Mouse (Mus musculus) left cerebral cortex, postnatal 10 days (tissue): ENCODE data around the gene Soat2. TPM values are rescaled to one million over a fixed set of nuclear protein-coding genes. Genes with fewer than 3 reads are reported as not detected.
A peak's percentile ranks its signal among the peaks of the same experiment; 100 is the strongest.

ENCODE experiments used
- DNase-seq, 2 experiments: peaks; one replicate each; pipeline ENCODE4 v3.0.0; 2021 to 2022; ENCODE audit warnings: low spot score in 2 of 2, mixed read lengths in 1 of 2; ENCODE audit errors: extremely low spot score in 1 of 2
- intact Hi-C: fragments of 180-260 bp; cut with DNase I; formaldehyde crosslinking; loops from one replicate; pipeline ENCODE4 v1.15.1; 2025
- total RNA-seq, 2 experiments: library from RNA; stranded (reverse); gene quantifications; 2 replicates each; pipeline ENCODE4 v1.2.3; 2021

Soat2 gene
- total RNA-seq, 2 experiments from 2014 or later: 0.16 TPM; not detected in 1

DNA sequence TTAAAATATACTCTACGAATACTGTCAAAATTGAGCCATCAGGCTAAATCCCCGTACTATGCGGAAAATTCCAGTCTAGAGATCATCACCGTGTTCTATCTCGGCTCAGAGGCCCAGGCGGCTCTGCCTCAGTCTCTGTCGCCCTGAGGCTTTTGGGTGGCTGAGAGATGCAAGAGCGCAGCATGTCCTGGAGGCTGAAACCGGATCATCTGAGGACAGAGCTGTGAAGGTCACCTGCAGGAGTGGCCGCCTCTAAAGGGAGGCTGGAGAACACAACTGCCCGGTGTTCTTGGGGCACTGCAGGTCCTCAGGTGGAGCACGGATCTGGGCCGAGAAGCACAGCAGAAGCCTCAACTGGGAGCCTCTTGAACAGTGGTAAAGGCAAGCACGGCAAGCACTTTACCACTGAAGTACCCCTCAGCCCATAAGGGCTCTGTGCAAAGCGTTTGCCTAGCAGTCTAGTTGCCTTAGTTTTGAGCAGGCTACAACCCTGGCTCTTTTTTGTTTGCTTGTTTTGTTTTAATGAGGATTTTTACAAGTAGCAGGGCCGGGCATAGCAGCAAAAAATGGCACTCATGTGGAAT, 25.5 kb downstream of the Soat2 start:
- intact Hi-C loops: no loop called here
- no peak for DNase-seq

DNA sequence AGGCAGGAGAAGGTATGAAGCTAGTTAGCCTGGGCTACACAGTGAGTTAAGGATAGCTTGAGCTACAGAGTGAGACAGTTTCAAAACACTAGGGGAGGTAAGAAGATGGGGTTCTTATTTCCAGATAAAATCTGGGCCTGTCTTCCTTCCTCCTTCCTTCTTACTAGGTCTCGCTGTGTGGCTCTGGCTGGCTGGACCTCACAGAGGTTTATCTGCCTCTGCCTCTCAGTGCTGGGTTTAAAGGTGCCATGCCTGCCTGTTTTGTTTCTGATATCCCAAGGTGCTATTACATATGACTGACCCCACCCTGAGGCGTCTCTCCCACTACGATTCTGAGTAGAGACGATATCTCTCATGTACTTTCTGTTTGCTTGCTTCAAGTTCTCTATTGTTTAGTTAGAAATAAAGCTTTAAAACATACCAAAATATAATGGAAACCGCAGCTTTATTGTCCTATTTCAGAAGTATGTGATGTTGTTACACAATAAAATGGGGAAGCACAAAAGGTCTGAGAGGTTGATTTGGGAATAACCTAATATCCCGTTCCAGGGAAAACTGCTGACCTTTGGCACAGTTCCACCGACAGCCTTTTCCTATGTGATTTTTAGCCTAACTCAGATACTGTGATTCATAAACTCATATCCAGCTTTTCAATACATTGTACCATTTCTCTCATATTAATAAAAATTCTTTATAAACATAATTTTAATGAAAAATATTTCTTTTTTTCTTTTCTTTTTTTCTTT, 26.4 kb downstream of the Soat2 start:
- intact Hi-C loops: no loop called here

DNA sequence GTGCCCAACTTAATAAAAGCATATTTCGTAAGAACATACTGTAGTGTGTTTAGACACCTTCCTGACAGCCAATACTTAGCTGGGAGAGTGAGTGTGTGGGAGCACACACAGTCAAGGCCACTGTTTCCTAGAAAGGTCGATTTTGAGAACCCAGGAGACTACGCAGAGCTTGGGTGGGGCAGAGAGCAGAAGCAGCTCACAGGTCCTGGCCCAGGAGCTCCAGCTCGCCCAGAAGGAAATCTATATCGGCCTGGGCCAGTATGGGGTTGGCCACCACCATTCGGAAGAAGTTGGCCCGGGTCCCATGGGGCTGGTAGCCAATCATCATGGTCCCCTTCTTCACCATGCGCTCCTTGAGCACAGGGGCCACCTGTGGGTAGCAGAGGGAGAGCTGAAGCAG, 27.1 kb downstream of the Soat2 start:
- intact Hi-C loops: no loop called here
- no peak for DNase-seq

More for the DNA sequence above, 26.4 kb downstream of the Soat2 start:
- no peak for DNase-seq

DNA sequence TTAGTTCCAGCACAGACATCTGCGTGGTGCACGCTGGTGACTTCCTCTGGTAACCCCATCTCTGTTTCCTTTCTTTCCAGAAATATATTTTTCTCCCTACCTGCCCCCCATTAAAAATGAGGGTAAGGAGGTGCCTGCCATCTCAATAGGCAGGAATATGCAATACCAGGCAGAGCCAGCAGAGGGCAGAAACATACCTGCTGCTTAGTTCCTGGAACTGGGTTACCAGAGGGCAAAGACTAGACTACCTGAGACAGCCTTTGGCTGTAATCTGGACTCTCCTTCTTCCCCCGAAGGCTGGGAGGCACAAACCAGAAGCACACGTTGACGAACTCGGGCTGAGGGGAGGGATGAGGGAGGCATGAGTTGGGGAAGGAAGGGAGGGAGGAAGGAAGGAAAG, 28.0 kb downstream of the Soat2 start:
- DNase-seq: peak; percentile 33 to 67
- intact Hi-C loops: loop anchor here (2.0 kb wide), 1 partner anchor 47 kb away; no protein-coding TSS in a partner anchor

DNA sequence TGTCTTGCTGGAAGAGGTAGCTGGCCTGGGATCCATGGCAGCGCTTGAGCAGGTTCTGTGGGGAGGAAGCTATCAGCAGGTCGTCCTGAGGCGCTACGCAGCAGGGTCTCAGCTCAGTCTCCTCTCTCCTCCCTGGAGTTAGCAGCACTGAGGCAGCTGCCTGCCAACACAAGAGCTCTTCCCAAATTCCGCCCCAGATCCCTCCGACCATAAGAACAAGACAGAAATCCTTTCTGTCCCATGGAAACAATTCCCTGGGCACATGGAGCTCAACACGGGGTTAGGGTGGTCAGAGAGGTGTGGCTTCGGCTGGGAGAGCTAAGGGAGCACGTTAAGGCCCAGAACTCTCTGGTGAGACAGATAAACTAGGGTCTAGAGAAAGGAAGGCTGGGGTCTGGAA, 28.8 kb downstream of the Soat2 start:
- intact Hi-C loops: loop anchor here (2.0 kb wide), 1 partner anchor 46 kb away; no protein-coding TSS in a partner anchor
- DNase-seq: no peak

DNA sequence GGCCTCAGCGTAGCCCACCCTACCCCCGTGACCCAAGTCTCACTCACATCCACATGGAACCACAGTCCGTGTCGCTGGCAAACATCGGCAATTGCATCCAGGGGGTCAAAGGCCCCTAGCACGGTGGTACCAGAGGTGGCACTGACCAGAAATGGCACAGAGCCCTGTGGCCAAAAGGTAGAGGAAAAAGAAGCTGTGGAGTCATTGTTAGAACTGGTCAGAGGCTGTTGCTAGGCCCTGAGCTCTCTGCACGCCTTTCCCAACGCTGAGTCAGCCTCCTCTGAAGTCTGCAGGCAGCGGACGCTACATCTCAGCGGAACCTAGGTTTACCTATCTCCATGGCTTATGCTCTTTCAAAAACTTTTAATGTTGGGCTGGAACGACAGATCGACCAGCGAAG, 29.6 kb downstream of the Soat2 start:
- intact Hi-C loops: loop anchor here (2.0 kb wide), 1 partner anchor 45 kb away; no protein-coding TSS in a partner anchor
- no peak for DNase-seq

DNA sequence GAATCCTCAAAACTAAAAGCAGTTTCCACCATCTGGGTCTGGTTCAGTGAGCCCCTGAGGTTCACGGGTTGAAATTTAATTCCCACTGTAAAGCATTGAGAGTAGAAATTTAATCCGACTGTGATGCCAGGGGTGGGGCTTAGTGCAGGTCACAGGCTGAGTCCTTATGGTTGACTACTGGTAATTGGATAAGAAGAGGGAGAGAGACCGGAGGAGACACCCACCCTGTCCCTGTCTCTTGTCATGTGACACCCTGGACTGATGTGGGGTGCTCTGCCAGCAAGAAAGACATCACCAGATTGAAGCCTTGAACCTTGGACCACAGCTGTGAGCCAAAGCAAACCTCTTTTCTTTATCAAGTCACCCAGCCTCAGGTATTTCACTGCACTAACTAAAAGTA, 32.8 kb downstream of the Soat2 start:
- intact Hi-C loops: no loop called here

DNA sequence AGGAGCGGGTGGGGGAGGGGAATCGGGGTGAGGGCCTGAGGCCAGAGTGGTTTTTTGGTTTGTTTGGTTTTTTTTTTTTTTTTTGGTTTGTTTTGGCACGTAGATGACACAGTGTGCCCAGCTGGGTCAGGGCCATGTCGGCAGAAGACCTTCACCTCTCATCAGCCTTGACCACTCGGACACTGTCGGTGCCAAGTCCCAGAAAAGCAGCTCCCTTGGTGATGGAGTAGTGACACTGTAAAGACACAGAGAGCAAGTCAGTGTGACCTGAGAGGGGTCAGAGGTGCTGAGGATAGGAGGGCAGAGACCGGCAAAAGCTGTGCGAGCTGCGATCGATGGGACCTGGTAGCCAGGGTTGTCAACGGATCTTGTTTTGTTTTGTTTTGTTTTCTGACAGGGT, 35.9 kb downstream of the Soat2 start:
- intact Hi-C loops: no loop called here
- no peak for DNase-seq

More for the DNA sequence above, 32.8 kb downstream of the Soat2 start:
- DNase-seq: no peak

DNA sequence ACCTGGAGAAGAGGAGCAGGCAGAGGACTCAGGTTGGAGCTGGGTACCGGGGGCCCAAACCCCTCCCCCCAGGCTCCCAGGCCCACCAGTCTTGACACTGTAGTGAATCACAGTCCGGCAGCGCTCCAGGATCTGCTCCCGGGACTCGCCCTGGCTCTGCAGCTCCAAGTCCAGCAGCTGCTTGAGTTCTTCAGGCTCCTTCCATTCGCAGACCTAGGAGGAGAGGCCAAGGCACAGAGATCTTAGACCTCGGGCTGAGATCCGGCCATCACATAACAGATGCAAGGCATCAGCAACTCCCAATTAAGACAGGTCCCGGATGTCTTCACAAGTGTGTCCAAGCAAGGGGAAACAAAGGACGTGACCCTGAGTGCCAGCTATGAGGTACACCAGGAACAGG, 37.8 kb downstream of the Soat2 start:
- intact Hi-C loops: no loop called here
- peak in 1 of 2 experiments; percentile 27 for DNase-seq

DNA sequence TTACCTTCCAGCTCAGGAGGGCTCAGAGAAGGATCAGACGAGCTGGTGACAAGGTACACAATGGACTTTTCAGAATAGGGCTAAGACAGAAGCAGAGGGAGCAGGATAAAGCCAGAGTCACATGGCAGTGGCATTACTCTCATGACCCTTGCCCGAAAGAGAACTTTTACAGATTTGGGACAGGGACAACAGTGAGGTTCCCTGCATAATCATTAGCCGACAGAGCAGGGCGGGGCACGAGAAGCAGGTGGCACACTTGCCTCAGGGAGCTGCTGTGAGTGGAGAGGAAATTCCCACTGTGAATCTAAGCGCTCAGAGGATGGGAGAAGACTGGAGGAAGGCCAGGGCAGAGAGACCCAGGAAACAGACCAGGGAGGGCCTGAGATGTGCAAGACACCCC, 38.6 kb downstream of the Soat2 start:
- no peak for DNase-seq
- intact Hi-C loops: no loop called here

DNA sequence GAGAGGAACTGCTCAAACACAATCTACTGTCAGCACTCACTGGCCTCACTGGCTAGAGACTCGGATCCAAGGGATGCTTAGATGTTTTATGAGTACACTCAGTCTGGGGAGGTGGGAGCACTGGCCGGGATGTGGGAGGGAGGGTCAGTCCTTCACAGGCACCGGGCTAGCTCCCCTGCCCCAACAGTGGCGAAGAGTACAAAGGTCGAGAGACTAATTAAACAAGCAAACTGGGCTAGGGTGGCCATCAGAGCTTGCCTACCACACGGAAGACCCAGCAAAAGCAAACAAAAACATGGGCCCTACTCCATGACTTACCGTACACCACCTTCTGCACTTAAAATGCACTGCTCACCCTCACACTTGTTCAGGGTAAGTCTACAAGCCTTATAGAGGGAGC, 41.4 kb downstream of the Soat2 start:
- intact Hi-C loops: no loop called here

DNA sequence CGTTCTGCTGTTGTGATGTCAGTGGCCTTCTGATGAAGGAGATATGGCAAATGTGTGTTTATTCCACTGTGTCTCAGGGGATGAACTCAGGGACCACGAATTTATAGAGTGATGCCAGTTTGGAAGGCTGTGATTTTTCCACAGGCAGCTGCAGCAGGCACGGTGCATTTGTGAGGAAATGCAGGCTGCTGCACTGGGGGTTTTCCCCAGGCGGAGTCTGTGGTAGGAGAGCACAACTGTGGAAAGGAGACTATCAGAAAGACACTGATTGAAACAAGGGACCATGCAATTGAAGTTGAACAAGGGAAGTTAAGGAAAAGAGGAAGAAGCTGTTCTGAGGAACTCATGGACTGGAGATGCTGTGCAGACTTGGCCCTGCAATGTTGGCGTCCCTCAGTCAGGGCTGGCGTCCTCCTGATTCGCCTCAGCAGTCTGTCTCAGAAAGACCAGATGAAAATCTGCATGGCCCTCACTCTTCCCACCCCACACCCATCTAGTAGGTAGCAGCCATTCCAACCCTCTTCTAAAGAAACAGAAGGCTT, 42.0 kb downstream of the Soat2 start:
- intact Hi-C loops: no loop called here
- DNase-seq: no peak

More for the DNA sequence above, 41.4 kb downstream of the Soat2 start:
- DNase-seq: no peak

DNA sequence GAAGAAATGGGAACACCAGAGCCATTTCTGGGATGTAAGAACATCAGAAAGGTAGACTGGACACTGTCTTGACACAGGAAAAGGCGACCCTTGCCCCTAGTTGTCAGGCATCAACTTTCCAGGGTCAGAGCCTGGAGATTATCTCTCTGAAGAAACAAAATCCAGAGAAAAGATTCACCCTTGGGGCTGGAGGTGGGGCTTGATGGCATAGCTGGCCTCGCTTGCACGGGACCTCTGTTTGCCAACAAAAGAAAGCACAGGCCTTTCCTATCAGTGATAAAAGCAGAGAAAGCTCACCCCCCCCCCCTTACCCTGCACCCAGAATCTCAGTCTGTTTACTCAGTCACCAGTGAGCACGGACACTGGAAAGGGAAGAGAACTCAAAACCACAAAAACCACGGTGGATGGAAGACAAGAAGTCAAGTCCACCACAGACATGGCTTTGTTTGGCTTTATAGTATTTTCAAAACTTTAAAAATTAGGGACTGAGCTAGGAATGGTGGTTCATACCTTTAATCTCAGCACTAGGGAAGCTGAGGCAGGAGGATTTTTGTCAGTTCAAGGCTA, 42.6 kb downstream of the Soat2 start:
- no peak for DNase-seq
- intact Hi-C loops: no loop called here

DNA sequence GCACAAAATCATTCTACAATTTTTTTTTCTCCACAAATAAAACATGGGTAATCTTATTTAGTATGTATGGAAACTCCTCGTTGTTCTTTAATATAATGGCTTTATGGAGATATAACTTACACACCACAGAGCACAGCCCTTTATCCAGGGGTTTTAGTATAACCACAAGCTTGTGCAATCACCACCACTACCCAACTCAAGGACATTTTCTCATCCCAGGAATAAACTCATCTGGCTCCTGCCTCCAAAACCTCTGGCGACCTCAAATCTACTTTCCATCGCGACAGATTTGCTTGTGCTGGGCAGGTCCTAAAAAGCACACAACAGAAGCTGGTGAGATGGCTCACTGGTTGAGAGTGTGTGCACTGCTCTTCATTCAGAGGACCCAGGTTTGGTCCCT, 43.3 kb downstream of the Soat2 start:
- intact Hi-C loops: no loop called here
- DNase-seq: no peak

DNA sequence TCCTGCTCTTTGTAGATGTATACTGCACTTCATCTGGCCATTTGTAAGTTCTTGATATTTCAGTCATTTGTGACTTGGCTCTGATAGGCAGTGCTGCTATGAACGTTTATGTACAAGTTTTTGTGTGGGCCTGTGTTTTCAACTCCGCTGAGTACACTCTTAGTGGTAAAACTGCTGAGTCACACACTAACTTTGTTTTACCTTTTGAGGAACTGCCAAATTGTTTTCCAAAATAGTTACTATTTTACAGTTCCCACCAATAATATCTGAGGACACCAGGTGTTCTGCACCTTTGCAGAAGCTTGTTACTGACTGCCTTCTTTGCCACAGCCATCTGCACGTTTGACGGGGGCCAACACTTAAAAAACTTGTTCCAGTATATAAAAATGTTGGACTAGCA, 44.1 kb downstream of the Soat2 start:
- no peak for DNase-seq
- intact Hi-C loops: no loop called here

DNA sequence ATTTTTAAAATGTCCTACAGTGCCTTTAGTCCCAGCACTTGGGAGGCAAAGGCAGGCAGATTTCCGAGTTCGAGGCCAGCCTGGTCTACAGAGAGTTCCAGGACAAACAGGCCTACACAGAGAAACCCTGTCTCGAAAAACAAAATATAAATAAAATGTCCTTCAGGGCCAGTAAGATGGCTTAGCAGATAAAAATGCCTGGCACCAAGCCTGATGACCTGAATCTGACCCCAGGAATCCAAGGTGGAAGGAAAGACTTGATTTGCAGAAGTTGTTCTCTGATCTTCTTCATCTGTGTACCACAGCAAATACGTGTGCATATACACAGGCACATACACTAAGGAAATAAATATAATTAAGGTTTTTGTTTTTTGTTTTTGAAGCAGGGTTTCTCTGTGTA, 45.0 kb downstream of the Soat2 start:
- intact Hi-C loops: no loop called here
- no peak for DNase-seq

DNA sequence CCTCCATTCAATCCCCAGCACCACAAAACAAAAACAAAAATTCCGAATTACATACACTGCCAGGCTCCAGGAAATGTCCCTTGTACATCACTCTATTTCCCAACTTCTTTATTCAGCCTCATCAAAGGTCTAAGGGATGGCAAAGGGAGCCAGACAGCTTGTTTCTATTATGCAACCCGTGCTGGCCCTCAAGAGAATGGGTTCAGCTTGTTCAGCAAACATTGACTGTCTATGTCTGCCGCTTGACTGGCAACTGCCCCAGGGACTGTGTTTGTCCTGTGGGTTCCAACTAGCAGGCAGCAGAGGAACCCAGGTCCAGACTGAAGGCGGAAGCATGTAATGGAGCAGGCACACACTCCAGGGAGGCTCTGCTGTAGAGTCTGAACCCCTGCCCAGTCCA, 48.5 kb downstream of the Soat2 start:
- DNase-seq: no peak
- intact Hi-C loops: no loop called here

DNA sequence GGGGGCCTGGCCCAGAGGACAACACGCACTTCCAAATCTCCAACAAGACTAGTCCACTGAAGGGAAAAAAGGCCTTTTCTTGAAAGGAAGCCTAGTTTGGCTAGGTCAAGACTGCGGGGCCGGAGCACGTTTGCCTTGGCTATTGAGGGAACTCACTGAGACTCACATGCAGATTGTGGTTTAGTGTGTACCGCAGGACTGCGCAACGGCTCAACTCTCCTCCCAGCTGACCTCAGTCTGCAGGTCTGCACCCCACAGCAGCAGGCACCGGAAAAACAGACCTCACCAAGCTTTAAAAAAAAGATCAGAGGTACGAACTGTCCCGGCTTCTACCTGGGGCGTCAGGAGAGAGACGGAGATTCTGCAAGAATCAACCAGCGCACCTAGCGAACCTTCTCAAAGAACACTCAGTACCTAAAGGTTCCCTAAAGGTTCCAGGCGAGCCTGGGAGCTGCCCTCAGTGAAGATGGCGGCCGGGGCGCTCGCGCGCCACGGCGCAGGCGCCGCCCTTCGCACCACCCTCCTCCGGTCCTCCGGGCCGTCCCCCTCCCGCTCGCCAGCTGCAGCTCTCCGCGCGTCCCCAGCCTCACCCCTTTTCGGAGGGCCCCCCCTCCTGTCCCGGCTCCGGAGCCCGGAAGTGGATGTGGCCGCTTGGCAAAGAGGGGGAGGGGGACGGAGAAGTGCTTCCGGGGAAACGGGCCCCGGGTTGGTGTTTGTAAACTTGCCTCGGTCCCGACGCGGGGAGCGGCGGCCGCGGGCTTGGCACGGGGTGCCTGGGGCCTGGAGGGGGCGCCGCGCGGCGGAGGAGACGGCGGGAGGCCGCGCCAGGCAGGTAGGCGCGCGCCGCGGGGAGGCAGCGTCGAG, 52.9 kb downstream of the Soat2 start, which contains the start of gene Zfp740:
Gene Zfp740, plus strand, starts transcription at position 279 of the 864 bp plus-strand sequence.
- intact Hi-C loops: no loop called here

DNA sequence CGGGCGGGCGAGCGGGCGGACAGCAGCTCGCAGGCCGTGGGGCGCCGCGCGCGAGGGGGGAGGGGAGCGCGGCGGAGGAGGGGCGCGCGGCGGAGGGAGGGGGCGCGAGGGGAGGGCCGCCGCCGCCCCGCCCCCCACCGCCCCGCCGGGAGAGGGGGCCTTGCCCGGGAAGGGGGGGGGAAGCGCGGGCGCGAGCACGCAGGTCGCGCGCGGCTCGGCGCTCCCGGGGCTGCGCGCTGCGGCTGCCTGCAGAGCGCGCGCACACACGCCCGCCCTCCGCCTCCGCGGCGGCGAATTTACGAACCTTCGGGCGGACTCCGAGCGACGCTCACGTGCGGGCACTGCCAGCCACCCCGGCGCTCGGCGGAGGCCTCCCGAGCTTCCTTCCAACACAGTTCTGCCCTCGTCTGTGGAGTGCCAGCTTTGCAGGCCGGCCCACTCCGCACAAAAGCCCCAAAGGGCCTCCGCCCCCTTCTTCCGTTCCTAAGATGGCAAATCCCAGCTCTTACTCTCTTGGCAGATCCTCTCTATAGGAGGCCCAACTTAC, 53.6 kb downstream of the Soat2 start:
- peak; percentile 41 to 80 for DNase-seq
- intact Hi-C loops: no loop called here

More for the DNA sequence above, 52.9 kb downstream of the Soat2 start, which contains the start of gene Zfp740:
- DNase-seq: peak; percentile 93 to 99
